Mouse (Mus musculus): ENCODE data around the gene Ppp3r1. TPM values are rescaled to one million over a fixed set of nuclear protein-coding genes. Genes with fewer than 3 reads are reported as not detected.

The Ppp3r1 gene
- polyA plus RNA-seq, 1 experiment from 2014 or later: 83.9 TPM

Other genes with a start within 250 kb of the Ppp3r1 start
- 2.3 and 2.9 TPM in 2 replicates for gene Fbxo48, start 207.9 kb upstream of the Ppp3r1 start, polyA plus RNA-seq (2014; fragmentation: Nextera tagmentation; extraction: Ambion mirVana)
- 38.6 and 43.3 TPM in 2 replicates for gene Cnrip1, start 107.7 kb upstream of the Ppp3r1 start, polyA plus RNA-seq (2014; fragmentation: Nextera tagmentation; extraction: Ambion mirVana)
- gene Plek, start 106.9 kb upstream of the Ppp3r1 start, polyA plus RNA-seq (2014; fragmentation: Nextera tagmentation; extraction: Ambion mirVana): 2.5 and 2.9 TPM in 2 replicates
- gene Wdr92, start 22.8 kb downstream of the Ppp3r1 start, polyA plus RNA-seq (2014; fragmentation: Nextera tagmentation; extraction: Ambion mirVana): 26.1 and 29.4 TPM in 2 replicates
- 72.7 and 76.4 TPM in 2 replicates for gene Pno1, start 52.3 kb downstream of the Ppp3r1 start, polyA plus RNA-seq (2014; fragmentation: Nextera tagmentation; extraction: Ambion mirVana)
- gene C1d, start 98.3 kb downstream of the Ppp3r1 start, polyA plus RNA-seq (2014; fragmentation: Nextera tagmentation; extraction: Ambion mirVana): 120 and 125 TPM in 2 replicates

All from stomach, embryonic 14.5 days (tissue).